Mouse (Mus musculus) NIH3T3 (cell line): ENCODE measurements around the gene Ltbp1.

Source experiments
- DNase-seq: peaks from one replicate; pipeline ENCODE4 v3.0.0-alpha.2; 2012; ENCODE audit warnings: low read depth

Ltbp1 gene

GRCm38 (mm10) chr17:75367486-75368155 is 362.3 kb downstream of the Ltbp1 start:
- DNase-seq = no peak

DNA sequence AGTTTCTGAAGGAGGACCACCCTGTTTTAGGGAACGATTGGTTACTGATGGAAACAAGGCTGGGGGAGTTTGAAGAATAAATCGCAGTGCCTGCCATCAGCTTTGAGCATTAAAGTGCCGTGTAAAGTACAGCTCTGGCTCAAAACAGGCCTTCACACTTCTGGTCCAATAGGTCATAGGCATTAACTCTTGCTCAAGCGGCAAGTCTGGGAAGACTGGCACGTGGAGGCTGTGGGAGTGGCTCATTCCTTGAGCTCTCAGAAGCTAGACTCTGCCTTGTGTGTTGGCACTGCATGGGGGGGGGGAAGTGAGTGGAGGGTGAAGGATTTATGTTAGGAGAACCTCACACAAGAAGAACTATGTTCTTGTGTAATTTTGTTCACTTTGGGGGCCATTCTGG is 363.2 kb downstream of the Ltbp1 start:
- DNase-seq = peak; percentile 24

DNA sequence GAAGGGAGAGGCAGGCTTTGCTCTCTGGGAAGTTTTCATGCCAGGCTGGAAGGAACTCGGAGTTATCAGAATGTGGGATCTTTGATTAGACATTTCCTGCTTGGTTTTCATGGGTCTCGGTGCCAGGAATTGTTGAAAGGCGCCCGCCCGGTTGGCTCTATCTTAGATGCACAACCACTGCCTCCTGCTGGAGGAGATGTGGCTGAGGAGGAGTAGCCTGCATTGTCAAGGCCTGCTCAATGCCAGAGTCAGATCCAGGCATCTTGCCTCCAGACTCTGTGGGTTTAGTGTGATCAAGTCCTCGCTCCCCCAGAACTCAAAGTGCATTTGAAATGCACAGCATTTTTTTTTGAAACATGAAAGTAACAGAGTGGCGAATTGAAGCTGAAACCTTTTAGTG is 364.0 kb downstream of the Ltbp1 start:
- peak; percentile 65 for DNase-seq

DNA sequence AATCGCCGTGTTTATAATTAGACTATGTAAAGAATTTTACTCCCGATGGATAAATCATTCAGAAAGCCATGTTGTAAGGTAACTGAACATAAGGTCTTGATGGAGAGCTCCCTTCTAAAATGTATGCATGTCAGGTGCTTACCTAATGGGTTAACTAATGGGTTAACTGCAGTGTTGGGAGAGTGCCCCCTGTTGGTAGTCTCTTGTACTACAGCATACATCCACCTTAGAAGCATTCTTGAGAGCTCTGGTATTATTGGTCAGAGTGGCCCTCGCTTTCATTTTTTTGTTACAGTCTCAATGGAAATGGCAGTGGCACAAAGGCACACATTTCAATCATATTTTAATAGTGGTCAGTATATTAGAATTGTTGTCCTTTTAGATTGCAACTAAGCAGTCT is 364.8 kb downstream of the Ltbp1 start:
- peak; percentile 62 for DNase-seq

DNA sequence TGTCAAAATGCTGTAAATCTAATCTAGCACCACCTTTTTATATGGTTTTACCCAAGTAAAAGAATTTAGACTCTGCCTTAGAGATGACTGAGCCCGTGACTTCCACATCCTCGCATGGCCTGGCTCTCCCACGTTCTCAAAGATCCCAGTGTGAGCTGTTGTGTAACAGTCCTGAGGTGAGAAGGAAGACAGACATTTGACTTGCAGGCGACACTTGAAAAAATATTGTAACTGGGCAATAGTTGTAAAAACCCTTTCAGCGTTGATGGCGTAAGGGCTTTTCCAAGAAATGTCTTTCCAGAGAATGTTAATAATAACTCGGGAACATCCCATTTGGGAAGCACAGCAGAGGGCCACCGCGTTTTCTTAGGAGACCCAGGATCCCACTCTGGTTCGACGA is 366.3 kb downstream of the Ltbp1 start:
- DNase-seq = no peak

GRCm38 (mm10) chr17:75372371-75372770 is 367.0 kb downstream of the Ltbp1 start:
- peak; percentile 71 for DNase-seq

DNA sequence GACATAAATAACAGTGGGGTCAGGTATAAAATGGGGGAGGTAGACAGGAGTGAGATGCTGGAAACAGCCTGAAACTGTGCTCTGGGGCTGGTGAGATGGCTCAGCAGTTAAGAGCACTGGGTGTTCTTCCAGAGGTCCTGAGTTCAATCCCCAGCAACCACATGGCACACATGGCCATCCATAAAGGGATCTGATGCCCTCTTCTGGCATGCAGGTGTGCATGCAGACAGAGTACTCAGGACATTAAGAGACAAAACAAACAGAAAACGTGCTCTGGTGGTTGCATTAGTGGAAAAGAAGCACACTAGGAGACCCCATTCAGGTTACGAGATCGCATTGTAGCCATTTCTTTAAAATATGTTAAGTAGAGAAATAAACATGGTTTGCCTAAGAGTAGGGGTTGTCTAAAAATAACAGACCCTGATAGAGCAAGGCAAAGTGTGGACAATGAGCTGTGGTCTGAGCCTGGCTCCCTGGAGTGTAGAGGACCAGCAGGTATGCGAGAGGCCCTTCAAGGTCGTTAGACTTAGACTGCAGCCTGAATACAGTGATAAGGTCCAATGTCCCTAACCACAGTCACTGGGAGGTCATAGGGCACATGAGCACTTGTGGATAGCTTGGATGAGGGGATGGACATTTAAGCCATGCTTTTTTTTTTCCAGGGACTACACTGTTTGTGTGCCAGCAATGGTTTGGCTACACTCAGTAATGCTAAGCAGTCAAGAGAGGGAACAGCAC is 369.1 kb downstream of the Ltbp1 start:
- peak; percentile 31 for DNase-seq

GRCm38 (mm10) chr17:75378256-75378871 is 373.0 kb downstream of the Ltbp1 start:
- DNase-seq = peak; percentile 23

DNA sequence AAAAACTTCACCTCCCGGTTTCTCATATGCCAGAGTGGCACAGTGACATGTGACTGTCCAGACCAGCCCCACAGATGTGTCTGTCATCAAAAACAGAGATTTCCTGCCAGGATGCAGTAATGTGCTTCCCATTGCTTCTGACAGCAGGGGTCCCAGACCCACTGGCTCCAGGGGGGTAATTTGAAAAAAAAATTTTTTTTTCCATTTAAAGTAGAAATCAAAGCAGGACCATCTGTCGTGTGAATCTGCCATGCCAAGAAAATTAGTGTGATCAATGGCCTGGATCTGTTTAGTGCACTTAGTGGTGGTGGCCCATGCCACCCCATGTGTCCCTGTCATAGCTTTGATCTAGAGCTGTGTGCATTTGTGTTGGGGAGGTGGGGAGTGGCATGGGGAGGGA is 374.8 kb downstream of the Ltbp1 start:
- no peak for DNase-seq

DNA sequence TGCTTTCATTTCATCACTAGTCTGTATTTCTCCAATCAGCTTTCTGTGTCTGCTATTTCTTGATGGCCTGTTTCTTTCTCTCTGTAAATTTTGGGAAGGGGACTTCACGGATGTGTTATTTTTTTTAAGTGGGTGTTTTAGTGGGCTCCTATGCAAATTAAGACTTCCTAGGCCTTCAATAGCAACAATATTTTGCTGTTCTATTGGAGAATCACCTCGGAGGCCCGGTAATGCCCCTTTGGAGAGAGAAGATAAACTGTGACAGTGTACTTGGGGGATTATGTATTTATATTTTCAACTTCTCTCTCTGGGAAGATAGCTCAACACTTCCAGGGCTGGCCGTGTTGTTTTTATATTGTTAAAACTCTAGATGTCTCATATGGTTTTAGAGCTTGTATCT is 383.0 kb downstream of the Ltbp1 start:
- no peak for DNase-seq

DNA sequence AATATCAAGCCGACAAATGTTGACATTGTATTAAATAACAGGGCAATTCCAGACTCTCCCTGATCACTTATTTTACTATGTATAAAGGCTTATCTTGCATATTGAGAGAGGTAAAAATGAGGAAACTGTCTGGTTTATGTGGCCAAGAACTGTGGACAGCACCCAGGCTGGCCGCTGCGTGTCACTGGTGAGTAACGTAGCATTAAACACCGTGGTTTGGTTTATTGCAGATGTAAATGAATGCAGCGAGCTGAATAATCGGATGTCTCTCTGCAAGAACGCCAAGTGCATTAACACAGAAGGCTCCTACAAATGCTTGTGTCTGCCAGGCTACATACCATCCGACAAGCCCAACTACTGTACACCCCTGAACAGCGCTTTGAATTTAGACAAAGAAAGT is 384.8 kb downstream of the Ltbp1 start:
- DNase-seq = no peak

DNA sequence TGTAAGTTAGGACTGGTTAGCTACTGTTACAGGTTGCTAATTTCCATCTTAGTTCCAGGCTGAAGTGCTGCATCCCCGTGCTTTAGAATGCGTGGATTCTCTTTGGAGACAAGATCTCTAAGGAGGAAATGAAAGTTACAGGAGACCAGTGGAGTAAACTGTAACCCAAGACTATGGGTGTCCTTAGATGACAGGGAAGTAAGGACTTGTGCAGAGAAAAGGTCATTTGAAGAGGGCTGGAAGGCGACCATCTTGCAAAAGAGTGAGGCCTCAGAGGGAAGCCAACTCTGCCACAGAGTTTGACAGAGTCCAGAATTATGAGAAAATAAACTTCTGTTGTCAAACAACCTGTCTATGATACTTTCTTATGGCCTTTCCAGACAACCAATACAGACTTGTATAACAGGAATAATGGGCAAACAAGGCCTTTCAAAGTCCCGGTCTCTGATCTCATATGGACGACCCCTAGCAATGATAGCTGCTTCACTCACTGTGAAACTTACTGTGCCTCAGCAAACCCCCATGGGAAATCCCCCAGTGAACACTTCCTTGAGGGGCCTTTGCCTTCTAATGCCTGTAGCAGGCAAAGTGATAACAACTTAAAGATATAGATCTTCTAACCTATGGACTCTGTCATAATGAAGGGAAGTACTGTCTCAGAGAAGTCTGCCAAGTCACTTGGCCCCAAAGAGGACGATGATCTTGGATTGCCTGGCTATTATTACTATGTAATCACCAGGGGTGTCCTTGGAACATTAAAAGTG is 386.2 kb downstream of the Ltbp1 start:
- DNase-seq = no peak

DNA sequence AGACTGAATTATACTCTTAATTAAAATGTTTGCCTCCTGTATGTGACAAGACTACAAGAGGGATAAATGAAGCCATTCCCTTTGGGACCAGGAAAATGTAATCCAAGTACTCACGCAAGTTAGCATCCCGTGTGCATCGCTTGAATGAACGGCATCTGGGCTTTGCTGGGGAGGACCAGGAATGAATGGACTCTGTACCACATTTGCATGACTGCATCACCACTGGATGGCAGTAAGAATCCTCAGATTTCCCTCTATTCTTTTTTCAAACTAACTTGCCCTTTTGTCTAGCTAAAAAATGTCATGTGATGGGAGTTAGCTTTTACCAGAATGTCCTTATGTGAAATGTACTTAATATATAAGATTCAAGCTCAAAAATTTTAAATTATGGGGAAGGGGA is 401.0 kb downstream of the Ltbp1 start:
- peak; percentile 66 for DNase-seq

- DNase-seq = peak; percentile 38
Measured at GRCm38 (mm10) chr17:75416861-75417260, 411.5 kb downstream of the Ltbp1 start.

DNA sequence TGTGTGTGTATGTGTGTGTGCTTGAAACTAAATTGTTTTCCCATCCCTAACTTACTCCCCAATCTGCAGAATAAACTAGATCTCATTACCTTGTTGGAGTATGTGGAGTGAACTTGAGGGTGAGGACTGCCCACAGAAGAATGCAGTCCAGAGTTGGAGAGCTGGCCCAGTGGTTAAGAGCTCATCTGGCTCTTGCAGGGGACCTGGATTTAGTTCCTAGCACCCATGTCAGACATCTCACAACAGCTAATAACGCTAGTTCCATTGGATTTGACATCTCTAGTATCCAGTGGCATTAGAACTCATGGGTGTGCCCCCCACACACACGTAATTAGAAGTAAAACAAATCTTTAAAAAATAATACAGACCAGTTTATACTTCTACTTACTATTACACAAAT is 428.8 kb downstream of the Ltbp1 start:
- no peak for DNase-seq

DNA sequence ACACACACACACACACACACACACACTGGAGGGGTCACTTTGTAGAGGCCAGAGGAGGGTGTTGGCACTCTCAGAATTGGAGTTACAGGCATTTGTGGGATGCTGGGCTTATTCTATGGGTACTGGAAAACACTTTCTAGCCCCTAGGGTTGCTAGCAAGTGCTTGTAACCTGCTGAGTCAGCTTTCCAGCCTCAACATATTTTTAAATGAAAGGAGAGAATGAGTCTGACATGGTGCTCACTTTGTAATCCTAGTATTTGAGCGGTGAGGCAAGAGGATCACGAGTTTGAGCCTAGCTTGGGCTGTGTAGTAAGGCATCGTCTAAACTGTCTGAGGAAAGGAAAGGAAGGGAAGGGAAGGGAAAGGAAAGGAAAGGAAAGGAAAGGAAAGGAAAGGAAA is 429.5 kb downstream of the Ltbp1 start:
- peak; percentile 53 for DNase-seq

DNA sequence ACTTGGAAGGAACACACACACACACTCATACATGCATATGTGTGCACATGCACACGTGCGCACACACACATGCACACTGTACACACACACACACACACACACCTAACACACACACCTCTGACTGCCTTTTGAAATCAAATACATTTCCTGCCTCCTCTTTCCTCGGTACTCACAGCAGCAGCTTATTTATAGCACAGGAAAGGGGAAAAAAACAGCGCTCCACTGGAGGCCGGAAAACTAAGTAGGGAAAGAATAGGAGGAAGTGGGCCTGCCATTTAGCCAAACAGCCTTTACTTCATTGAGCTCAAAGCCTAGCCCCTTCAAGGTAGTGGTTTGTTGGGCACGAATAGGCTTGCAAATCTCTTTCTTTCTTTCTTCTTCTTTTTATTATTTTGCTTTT is 430.2 kb downstream of the Ltbp1 start, which contains the start of gene Rasgrp3:
Gene Rasgrp3, plus strand, starts transcription at position 298 of the 400 bp plus-strand sequence.
- no peak for DNase-seq

DNA sequence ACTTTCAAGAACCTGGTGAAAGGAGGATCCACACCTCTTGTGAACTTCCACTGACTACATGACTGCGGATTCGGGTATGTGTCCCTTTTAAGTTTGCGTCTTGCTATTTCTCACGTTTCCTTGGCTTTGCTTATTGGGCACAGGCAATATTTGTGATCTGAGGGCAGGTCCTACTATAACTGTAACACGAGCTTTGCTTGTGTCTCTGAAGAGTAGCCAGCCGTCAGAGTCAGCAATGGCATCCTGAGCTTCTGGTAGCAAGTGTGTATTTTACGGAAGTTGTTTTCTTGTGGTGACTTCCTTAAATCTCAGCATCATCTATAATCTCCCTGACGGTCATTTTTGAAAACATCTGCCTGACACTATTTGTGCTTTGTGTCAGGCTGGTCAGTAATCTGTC is 430.7 kb downstream of the Ltbp1 start:
- DNase-seq = no peak

DNA sequence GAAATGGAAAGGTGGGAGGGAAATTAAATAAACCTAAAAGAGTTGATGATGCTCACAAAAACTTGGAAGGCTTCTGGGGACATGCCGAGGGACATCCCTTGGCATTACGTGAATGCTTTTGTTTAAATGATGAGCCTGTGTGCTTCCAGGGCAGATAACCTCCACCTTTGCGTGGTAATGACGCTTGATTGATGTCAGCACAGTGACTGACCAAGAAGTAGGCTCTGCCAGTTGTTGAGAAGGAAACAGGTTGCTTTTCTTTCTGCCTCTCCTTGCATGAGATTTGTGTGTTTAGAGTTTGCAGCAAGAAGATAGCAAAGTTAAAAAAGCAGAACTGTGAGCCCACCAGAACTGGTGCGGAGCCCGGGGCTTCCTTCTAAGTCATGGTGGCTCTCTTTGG is 431.5 kb downstream of the Ltbp1 start:
- no peak for DNase-seq

DNA sequence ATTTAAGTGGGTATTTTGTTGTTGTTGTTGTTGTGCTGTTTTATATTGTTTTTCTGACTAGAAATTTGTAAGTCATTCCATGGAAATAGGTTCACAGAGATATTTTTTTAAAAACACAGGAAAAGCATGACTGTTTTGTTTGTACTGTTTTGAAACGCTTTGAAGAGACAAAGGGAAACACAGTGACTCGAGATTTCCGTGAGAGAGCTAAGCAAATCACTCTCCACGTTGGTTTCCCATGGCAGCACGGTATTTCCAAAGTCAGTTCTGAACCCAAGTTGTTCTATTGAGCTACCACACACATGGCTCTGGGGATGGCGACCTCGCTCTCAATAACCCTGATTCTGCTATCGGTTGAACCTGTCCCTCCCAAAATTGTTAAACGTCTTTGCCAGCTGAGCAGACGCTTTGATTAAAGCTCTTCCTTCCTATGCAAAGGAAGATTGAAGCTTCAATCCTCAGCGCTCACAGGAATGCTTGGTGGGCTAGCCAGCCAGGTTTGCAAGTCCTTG is 431.9 kb downstream of the Ltbp1 start:
- DNase-seq = no peak

DNA sequence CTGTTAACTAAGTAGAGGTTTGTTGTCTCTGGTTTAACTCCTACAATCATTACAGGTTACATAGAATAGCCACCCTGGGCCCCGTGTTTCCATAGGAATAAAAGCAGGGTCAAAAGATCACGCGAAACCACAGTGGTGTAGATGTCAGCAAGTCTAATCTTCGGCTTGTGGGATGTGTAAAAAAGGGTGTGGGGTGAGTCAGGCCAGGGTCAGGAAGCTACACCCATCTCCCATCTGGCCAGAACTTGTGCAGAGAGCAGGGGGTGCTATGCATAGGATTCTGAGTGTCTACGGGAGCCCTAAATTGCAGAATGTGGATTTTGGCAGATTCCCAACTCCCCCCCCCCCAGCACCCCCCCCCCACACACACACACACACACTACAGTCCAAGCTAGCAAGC is 432.8 kb downstream of the Ltbp1 start:
- no peak for DNase-seq

DNA sequence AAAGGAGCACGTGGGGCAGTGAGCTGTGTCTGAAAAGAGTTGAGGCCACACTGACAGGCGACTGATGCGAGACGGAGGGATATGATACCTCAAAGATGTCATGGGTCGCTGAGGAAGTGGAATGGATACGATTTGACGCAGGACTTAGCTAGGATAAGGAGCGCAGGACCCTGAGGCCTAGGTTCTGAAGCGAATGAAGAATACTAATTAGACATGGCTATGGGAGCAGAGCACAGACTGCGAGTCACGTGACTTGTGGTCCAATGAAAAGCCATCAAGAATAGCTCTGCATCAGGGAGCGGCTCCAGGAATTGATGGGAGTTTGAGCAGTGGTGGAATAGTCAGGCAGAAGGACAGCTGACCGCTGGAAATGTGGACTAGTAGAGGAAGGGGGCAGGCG is 433.7 kb downstream of the Ltbp1 start:
- DNase-seq = no peak
